In genomic region chr2:20649817-20650216, GRCm38 (mm10) we compare ENCODE assay signal across 8 mouse cellular contexts.
DNase-seq lines count a peak whose midpoint lies in the region; ATAC-seq lines count a peak whose summit lies in the region.

No protein-coding gene starts in this region.

- 15% methylated on average over 4 of the region's 4 CpGs for WGBS in neural tube, embryonic 14.5 days

- H3K27me3 ChIP-seq in neural tube, embryonic 14.5 days (ENCODE audit: control insufficient read depth, insufficient read depth, low read length): no peaks in the 10 kb centered on the region

- no peak overlapping the region for H3K9ac ChIP-seq in neural tube, embryonic 14.5 days (replicated peaks; ENCODE audit: low read depth, low read length)

- no peaks in the 10 kb centered on the region for H3K4me1 ChIP-seq in neural tube, embryonic 14.5 days (ENCODE audit: control insufficient read depth, insufficient read depth, low read length)

- no peak overlapping the region for H3K4me3 ChIP-seq in neural tube, embryonic 14.5 days (ENCODE audit: low read depth, low read length)

- DNase-seq in cerebellum, postnatal 14 days: peak; percentile 29 to 45
- no peak for DNase-seq in cerebellum, adult 18-20 months
- DNase-seq in adrenal gland, adult 2 months: peak; percentile 85
- DNase-seq in heart, postnatal 4 days: peak; percentile 28
- peak; percentile 19 to 47 for DNase-seq in layer of hippocampus, postnatal 14 days (ENCODE audit: low spot score in 2 of 2)
- no peak for DNase-seq in adipocyte (ENCODE audit: low spot score)

- no peaks in the 10 kb centered on the region for H3K36me3 ChIP-seq in neural tube, embryonic 14.5 days (ENCODE audit: control insufficient read depth, insufficient read depth, low read length)

- no peak overlapping the region for H3K4me2 ChIP-seq in neural tube, embryonic 14.5 days (ENCODE audit: low read depth, low read length)

- ATAC-seq in neural tube, embryonic 14.5 days (ENCODE audit: low read depth): peak; percentile 70; the same call in 1 of the 2 replicates
- ATAC-seq in inflammation-experienced regulatory T-cells, adult 6 months: no peak

- H3K27ac ChIP-seq in neural tube, embryonic 14.5 days (ENCODE audit: low read depth, low read length): no peak overlapping the region

- no peaks in the 10 kb centered on the region for H3K9me3 ChIP-seq in neural tube, embryonic 14.5 days (ENCODE audit: control insufficient read depth, low read length)

Comparison
In these comparisons a context has a peak if more than half of its experiments do, and no peak if none do; other contexts are left out.
1. DNase-seq: peak in cerebellum, postnatal 14 days (2 of 2), adrenal gland, adult 2 months (single experiment), heart, postnatal 4 days (single experiment) and layer of hippocampus, postnatal 14 days (2 of 2); none in cerebellum, adult 18-20 months (0 of 2) and adipocyte (single experiment).